Mouse (Mus musculus): Measurements from ENCODE around the gene Gm5244. TPM values are rescaled to one million over a fixed set of nuclear protein-coding genes. Genes with fewer than 3 reads are reported as not detected.

Gene Gm5244
- total RNA-seq, 2 experiments from 2014 or later = not detected

Other genes starting within 250 kb of the Gm5244 start
- not detected in 2 replicates for gene Gm4952, start 246.7 kb upstream of the Gm5244 start, total RNA-seq (2014; fragmentation: Nextera tagmentation)
- gene Gm4952, start 246.7 kb upstream of the Gm5244 start, total RNA-seq (2017) = not detected in 2 replicates
- gene Glyat, start 213.4 kb upstream of the Gm5244 start, total RNA-seq (2014; fragmentation: Nextera tagmentation) = not detected in 2 replicates
- gene Glyat, start 213.4 kb upstream of the Gm5244 start, total RNA-seq (2017) = not detected in 2 replicates
- not detected in 2 replicates for gene Olfr1442, start 176.2 kb upstream of the Gm5244 start, total RNA-seq (2014; fragmentation: Nextera tagmentation)
- not detected in 2 replicates for gene Olfr1442, start 176.2 kb upstream of the Gm5244 start, total RNA-seq (2017)
- gene Olfr1443, start 168.6 kb upstream of the Gm5244 start, total RNA-seq (2014; fragmentation: Nextera tagmentation) = not detected in 2 replicates
- not detected in 2 replicates for gene Olfr1443, start 168.6 kb upstream of the Gm5244 start, total RNA-seq (2017)
- not detected in 2 replicates for gene Keg1, start 150.9 kb upstream of the Gm5244 start, total RNA-seq (2014; fragmentation: Nextera tagmentation)
- not detected in 2 replicates for gene Keg1, start 150.9 kb upstream of the Gm5244 start, total RNA-seq (2017)
- 8.0 TPM in 1 of 2 replicates, not detected in the other for gene Cntf, start 81.0 kb upstream of the Gm5244 start, total RNA-seq (2014; fragmentation: Nextera tagmentation)
- gene Cntf, start 81.0 kb upstream of the Gm5244 start, total RNA-seq (2017) = 1.2 and 1.4 TPM in 2 replicates
- gene Zfp91, start 50.6 kb upstream of the Gm5244 start, total RNA-seq (2014; fragmentation: Nextera tagmentation) = 58.7 and 61.6 TPM in 2 replicates
- 89.3 and 100 TPM in 2 replicates for gene Zfp91, start 50.6 kb upstream of the Gm5244 start, total RNA-seq (2017)
- gene Lpxn, start 50.5 kb upstream of the Gm5244 start, total RNA-seq (2014; fragmentation: Nextera tagmentation) = 7.8 and 9.9 TPM in 2 replicates
- 6.4 and 10.6 TPM in 2 replicates for gene Lpxn, start 50.5 kb upstream of the Gm5244 start, total RNA-seq (2017)
- not detected in 2 replicates for gene Olfr1444, start 10.6 kb downstream of the Gm5244 start, total RNA-seq (2014; fragmentation: Nextera tagmentation)
- gene Olfr1444, start 10.6 kb downstream of the Gm5244 start, total RNA-seq (2017) = not detected in 2 replicates
- gene Olfr1445, start 37.2 kb downstream of the Gm5244 start, total RNA-seq (2014; fragmentation: Nextera tagmentation) = not detected in 2 replicates
- gene Olfr1445, start 37.2 kb downstream of the Gm5244 start, total RNA-seq (2017) = not detected in 2 replicates
- not detected in 2 replicates for gene Olfr1446, start 46.8 kb downstream of the Gm5244 start, total RNA-seq (2014; fragmentation: Nextera tagmentation)
- gene Olfr1446, start 46.8 kb downstream of the Gm5244 start, total RNA-seq (2017) = not detected in 2 replicates
- gene Olfr1447, start 57.1 kb downstream of the Gm5244 start, total RNA-seq (2014; fragmentation: Nextera tagmentation) = not detected in 2 replicates
- gene Olfr1447, start 57.1 kb downstream of the Gm5244 start, total RNA-seq (2017) = not detected in 2 replicates
- not detected in 2 replicates for gene Olfr1448, start 77.7 kb downstream of the Gm5244 start, total RNA-seq (2014; fragmentation: Nextera tagmentation)
- gene Olfr1448, start 77.7 kb downstream of the Gm5244 start, total RNA-seq (2017) = not detected in 2 replicates
- gene Olfr1449, start 84.2 kb downstream of the Gm5244 start, total RNA-seq (2014; fragmentation: Nextera tagmentation) = not detected in 2 replicates
- not detected in 2 replicates for gene Olfr1449, start 84.2 kb downstream of the Gm5244 start, total RNA-seq (2017)
- not detected in 2 replicates for gene Olfr1450, start 103.6 kb downstream of the Gm5244 start, total RNA-seq (2014; fragmentation: Nextera tagmentation)
- not detected in 2 replicates for gene Olfr1450, start 103.6 kb downstream of the Gm5244 start, total RNA-seq (2017)
- gene Olfr1451, start 148.3 kb downstream of the Gm5244 start, total RNA-seq (2014; fragmentation: Nextera tagmentation) = not detected in 2 replicates
- gene Olfr1451, start 148.3 kb downstream of the Gm5244 start, total RNA-seq (2017) = not detected in 2 replicates
- gene Olfr1453, start 181.6 kb downstream of the Gm5244 start, total RNA-seq (2014; fragmentation: Nextera tagmentation) = not detected in 2 replicates
- not detected in 2 replicates for gene Olfr1453, start 181.6 kb downstream of the Gm5244 start, total RNA-seq (2017)
- gene Olfr1454, start 213.9 kb downstream of the Gm5244 start, total RNA-seq (2014; fragmentation: Nextera tagmentation) = not detected in 2 replicates
- not detected in 2 replicates for gene Olfr1454, start 213.9 kb downstream of the Gm5244 start, total RNA-seq (2017)